Mouse (Mus musculus) erythroblast, embryonic 14.5 days (primary cell): ENCODE results near the gene Dnajc13.

Source experiments
- GATA1 ChIP-seq: IDR thresholded peaks from 2 replicates; pipeline ENCODE4 v1.6.1; 2012; ENCODE audit warnings: low read length, inconsistent platforms, mixed read lengths
- TAL1 ChIP-seq: IDR thresholded peaks from 3 replicates; pipeline ENCODE4 v1.6.1; 2012; ENCODE audit warnings: low read length, inconsistent platforms, mixed read lengths

DNA sequence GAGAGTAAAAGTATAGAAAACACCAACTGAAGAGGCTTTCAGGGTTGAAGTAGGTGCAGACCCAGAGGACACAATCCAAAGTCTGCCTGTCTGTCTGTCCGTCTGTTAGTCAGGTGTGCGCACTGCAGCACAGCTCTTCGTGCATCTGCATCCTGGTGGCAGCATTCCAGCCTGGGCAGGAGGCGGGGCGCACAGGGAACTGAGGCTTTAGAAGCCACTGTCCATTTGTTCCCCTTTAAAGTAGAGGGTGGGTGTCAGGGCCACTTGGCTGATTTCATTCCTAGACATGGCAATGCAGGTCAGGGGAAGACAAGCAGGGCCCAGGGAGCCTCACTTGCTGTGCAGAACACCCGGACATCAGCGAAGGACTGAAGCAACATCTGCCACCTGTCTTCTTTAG, 105.4 kb downstream of the Dnajc13 start:
- TF ChIP-seq GATA1 (no peak), TAL1 (no peak)
